Mouse (Mus musculus): Measurements from ENCODE around the gene Ramac.
A peak's percentile ranks its signal among the peaks of the same experiment; 100 is the strongest.

Ramac gene

DNA sequence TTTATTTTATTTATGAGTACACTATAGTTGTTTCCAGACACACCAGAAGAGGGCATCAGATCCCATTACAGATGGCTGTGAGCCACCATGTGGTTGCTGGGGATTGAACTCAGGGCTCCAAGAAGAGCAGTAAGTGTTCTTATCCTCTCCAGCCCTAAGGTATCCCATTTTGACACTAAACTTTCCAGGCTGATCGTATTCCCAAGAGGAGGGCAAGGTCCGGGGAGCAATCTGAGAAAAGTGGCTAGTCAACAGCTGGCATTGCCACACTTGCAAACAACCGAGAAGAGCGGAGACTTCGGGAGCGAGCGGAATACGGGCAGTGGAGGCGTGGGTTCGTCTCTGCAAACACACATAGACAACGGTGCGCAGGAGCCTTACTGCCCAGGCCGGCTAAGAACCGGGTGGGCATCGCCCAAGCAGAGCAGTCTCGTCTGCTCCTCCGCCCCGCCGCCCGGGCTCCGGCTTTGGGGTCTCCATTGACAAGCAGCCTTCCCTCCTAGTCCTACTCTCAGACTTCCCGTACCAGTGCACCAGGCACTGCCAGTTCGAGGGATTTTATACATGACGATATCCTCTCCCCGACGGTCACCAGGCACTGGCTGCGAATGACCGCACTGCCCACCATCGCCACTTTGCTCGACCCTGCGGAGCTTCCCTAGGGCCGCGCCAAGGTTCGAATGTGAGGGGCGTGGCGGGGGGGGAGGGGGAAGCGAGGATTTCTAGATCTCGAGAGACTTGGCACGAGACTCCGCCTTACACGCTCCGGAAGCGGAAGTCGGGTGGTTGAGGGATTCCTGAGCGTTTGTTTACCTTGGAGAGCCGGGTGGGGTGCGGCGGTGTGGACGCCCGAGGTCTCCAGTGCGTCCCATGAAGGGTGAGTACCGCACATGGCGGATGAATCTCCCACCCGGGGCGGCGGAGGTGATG is at the start of gene Ramac:
Gene Ramac, plus strand, starts transcription at position 746 of the 930 bp plus-strand sequence.
- ATAC-seq (ENCODE audit: insufficient number of reproducible peaks, low FRiP score, low TSS enrichment): peak; percentile 91

DNA sequence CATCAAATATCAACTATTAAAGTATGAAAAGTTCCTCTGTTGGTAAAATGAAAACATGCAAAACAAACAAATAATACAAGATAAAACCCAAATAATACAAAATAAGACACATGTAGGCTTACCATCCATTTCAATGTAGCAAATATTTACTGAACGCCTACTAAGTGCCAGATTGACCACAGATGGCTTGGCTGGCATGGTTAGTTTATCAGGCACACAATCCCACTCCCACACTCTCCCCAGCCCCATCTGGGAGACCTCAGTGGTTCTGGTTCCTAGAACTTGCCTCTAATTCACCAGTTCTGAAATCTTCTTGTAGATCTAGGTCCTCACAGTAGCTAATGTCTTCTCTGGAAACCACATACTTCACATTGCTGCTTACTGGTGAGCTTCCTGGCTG is 44.1 kb upstream of the Ramac start:
- ATAC-seq (ENCODE audit: insufficient number of reproducible peaks, low FRiP score, low TSS enrichment): no peak

DNA sequence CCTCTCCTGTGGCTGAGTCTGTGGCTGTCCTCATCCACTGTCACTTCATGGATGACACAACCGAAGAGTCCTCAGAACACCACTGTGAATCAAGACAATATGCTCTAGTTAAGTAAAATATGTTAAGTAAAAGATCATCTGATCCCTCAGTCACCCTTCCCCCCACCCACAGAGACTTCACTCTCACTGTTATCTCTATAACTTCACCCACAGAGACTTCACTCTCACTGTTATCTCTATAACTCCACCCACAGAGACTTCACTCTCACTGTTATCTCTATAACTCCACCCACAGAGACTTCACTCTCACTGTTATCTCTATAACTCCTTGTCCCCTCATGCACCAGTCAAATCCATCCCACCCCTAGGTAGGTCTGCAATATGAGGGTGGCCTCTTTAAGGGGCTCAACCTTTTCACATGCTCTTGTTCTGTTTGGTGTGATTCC is 43.5 kb upstream of the Ramac start:
- ATAC-seq (ENCODE audit: insufficient number of reproducible peaks, low FRiP score, low TSS enrichment): no peak

GRCm38 (mm10) chr7:81721271-81721670 is 41.5 kb upstream of the Ramac start:
- ATAC-seq (ENCODE audit: insufficient number of reproducible peaks, low FRiP score, low TSS enrichment): 0 out of 2 replicates have a peak, but pooled peaks have one; percentile 36

- no peak for ATAC-seq (ENCODE audit: insufficient number of reproducible peaks, low FRiP score, low TSS enrichment)
These were observed 38.9 kb upstream of the Ramac start for GRCm38 (mm10) chr7:81723851-81724250.

DNA sequence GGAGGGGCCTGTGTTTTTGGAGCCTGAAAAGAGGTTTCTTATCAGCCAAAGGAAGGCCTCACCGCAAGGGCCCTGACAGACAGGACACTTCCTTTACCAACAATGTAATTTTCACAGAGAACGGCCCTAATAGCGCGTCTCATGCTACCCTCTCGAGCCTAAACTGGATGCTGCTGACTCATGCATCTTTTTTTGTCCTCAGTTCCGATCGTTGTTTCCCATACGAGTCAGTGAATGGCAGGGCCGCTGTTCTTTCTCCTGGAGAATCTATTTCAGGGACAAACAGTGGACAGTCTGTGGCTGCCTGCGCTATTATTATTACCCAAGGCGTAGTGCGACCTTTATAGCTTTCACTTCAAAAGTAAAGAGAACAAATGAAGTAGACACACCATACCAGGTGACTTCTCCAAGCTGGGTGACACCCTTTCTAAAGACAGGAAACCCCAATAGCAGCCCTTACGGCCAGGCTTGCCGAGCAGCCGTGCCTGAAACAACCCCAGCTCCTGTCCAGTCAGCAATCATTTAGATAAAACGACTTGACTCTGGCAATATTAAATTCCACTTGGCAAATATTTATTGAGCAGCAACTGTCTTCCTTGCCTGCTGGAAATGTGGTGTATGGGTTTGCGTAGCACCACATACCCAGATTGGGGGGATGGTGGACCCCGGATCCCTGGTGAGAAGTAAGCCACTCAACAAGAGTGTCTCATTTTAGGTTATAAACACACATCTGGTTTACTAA is 36.6 kb upstream of the Ramac start:
- ATAC-seq (ENCODE audit: insufficient number of reproducible peaks, low FRiP score, low TSS enrichment): no peak

DNA sequence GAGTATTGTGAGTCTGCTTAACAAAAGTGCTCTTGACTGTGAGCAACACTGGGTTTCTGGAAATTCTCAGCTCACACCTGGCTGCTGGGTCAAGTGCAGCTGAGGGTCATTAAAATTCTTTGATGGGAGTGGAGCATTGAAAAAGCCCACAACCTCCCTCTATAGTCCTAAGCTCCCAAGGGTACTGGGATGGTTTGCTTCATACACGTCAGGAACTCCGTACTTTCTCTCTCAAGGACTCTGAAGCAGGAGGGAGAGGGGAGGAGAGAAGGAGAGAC is 36.1 kb upstream of the Ramac start:
- ATAC-seq (ENCODE audit: insufficient number of reproducible peaks, low FRiP score, low TSS enrichment): no peak

DNA sequence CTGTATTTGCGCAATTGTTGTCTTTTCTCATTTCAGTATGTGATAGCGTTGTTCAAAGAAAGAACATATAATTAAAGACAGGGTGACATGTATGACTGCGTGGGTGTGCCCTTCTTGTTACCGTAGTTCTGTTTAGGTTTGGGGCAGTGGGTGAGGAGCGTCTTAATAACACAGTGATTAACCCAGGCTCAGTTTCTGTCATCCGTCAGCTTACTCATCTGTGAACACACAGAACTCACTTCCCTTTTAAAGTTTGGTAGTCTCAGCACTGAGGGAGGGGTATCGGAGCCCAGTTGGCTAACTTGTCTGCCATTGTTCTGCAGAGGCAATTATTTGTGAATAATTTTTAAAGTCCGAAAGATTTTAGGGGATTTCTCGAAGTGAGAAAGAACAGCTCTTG is 35.0 kb upstream of the Ramac start:
- no peak for ATAC-seq (ENCODE audit: insufficient number of reproducible peaks, low FRiP score, low TSS enrichment)

DNA sequence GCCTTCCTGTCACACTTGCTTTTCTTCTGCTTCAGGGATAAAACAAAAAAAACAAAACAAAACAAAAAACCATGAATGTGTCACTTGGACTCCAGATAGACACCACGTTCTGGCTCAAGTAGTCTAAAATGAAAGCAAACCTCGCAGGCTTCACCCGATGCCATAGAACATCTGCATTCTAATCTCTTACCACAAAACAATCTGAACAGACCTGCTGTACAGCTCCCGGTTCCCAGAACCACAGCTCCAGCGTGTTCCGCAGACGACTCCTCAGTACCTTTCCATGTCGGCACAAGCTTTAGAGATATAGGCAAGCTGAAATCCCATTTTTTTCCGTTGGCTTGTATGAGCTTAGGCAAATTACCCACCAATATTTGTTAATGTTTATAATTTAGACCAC is 32.9 kb upstream of the Ramac start:
- no peak for ATAC-seq (ENCODE audit: insufficient number of reproducible peaks, low FRiP score, low TSS enrichment)

DNA sequence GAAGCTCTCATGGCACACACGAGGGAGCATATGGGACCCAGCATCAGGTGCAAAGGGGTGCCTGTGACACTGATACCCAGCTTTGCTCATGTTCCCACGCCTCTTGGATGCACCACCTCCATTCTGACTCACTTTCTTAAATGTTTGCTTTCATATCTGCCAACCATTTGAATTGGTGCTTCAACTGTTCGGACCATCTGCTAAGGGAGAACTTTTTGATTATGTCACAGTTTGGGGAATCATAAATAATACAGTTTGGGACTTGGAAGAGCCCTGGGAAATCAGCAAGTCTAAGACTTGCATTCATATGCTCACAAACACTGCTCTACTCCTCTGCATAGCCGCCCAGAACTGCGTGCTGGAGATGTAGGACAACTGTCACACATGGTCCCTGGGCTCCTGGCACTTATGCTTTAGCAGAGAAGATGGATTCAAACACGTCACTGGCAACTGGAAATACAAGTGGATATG is 31.5 kb upstream of the Ramac start:
- no peak for ATAC-seq (ENCODE audit: insufficient number of reproducible peaks, low FRiP score, low TSS enrichment)

- no peak for ATAC-seq (ENCODE audit: insufficient number of reproducible peaks, low FRiP score, low TSS enrichment)
These were observed 30.3 kb upstream of the Ramac start for GRCm38 (mm10) chr7:81732183-81733089.

DNA sequence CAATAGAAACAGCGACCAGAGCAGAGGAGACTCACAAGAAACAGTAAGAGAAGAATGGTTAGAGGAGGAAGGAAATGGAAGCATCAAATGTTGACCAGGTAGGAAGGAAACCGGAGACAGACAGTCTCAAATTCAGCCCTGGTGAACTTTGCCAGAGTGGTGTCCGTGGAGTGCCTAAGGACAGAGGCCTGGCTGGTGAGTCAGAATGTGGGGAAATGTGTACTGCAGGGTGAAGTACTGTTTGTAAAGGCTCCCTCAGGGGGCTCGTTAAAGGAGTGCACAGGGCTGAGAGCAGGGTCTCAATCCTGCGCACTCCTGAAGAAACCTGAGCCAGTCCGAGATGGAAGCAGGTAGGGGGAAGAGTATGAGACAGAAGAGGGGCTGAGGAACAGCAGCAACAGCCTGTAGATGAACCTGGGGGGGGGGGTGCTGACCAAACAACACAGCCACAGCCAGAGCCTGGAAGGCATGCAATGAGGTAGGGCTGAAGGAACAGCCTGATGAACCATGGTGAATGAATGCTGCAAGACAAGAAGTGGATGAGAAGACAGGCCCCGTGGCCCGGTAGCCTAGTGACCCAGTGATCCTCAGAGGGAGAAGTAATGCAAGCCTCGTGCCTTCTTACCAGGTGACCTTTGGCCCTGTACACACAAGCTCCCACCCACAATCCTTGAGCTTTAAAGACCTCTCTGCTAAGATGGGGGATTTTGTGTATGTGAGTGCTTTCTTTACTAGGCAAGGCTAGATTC is 27.3 kb upstream of the Ramac start:
- no peak for ATAC-seq (ENCODE audit: insufficient number of reproducible peaks, low FRiP score, low TSS enrichment)

GRCm38 (mm10) chr7:81738720-81739385 is 23.9 kb upstream of the Ramac start:
- no peak for ATAC-seq (ENCODE audit: insufficient number of reproducible peaks, low FRiP score, low TSS enrichment)

DNA sequence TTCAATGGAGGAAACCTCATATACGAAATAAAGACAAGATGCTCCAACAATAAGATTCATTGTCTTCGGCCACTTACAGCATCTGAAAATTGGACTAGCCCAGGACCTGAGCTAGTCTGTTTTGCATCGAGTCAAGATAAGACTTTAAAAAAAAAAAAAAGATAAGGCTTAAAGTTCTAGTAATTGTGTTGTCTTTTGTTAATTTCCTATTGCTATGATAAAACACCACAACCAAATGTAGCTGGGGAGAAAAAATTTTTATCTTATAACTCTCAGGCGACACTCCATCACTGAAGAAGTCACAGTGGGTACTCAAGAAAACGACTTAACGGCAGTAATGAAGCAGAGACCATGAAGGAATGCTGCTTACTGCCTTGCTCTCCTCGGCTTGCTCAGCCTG is 22.7 kb upstream of the Ramac start:
- ATAC-seq (ENCODE audit: insufficient number of reproducible peaks, low FRiP score, low TSS enrichment): no peak

DNA sequence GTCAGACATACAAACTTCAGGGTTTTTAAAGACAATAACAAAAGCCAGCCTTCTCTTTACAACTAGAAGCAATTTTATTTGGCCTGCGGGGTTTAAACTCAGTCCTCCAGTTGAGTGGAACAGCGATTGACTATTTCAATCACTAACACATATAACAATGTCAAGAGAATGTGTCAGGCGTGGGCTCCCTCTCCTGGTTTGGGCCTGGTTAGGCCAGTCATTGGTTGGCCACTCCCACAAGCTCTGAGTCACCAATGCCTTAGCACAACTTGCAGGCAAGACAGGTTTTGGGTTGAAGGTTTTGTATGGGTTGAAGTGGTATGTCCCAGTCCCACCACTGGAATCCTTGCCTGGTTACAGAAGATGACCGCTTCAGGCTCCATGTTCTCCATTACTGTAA is 18.6 kb upstream of the Ramac start:
- no peak for ATAC-seq (ENCODE audit: insufficient number of reproducible peaks, low FRiP score, low TSS enrichment)

DNA sequence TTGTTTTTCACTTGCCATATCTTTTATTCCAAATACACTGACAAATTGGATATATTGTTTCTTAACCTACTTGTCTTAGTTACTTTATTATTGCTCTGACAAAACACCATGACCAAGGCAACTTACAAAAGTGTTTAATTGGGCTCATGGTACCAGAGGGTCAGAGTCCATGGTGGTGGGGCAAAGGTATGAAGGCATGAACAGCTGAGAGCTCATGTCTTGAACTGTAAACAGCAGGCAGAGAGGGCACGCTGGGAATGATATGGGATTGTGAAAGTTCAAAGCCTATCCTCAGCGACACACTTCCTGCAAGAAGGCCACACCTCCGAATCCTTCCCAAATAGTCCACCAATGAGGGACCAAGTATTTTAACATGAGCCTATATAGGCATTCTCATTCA is 14.8 kb upstream of the Ramac start:
- ATAC-seq (ENCODE audit: insufficient number of reproducible peaks, low FRiP score, low TSS enrichment): no peak

GRCm38 (mm10) chr7:81763110-81763845 is 553 bp downstream of the Ramac start:
- ATAC-seq (ENCODE audit: insufficient number of reproducible peaks, low FRiP score, low TSS enrichment): peak; percentile 45; the same call in 1 of the 2 replicates

- ATAC-seq (ENCODE audit: insufficient number of reproducible peaks, low FRiP score, low TSS enrichment): no peak
These were observed 10.2 kb downstream of the Ramac start for GRCm38 (mm10) chr7:81772786-81773539.

All from cerebellum, adult (tissue).